8 mouse cellular contexts compared by ENCODE assay signal in genomic region chr10:29535546-29536260, GRCm38 (mm10). TPM values are rescaled to one million over a fixed set of nuclear protein-coding genes. Genes with fewer than 3 reads are reported as not detected.
DNase-seq lines count a peak whose midpoint lies in the region; ATAC-seq and TF ChIP-seq lines count a peak whose summit lies in the region.

Gene Rspo3, minus strand, starts transcription at chr10:29535867.

- intact Hi-C loops in heart, postnatal 10 days (cut with DNase I), result loop anchor here (10.0 kb wide), 1 partner anchor 1049 kb away; no protein-coding TSS in a partner anchor

- H3K4me3 ChIP-seq in G1E (ENCODE audit: low read depth, low read length), result peak within 1 kb of the TSS; percentile 71
- peak within 1 kb of the TSS; percentile 70 for H3K4me3 ChIP-seq in embryonic facial prominence, embryonic 15.5 days (replicated peaks)

- TF ChIP-seq CTCF in G1E (IDR thresholded peaks at IDR 0.05; ENCODE audit: low read depth, low read length), result no peak

- no peaks in the 10 kb centered on the region for H3K36me3 ChIP-seq in G1E (replicated peaks)
- no peaks in the 10 kb centered on the region for H3K36me3 ChIP-seq in embryonic facial prominence, embryonic 15.5 days

- no peaks in the 10 kb centered on the region for H3K9me3 ChIP-seq in G1E (replicated peaks)
- no peaks in the 10 kb centered on the region for H3K9me3 ChIP-seq in embryonic facial prominence, embryonic 15.5 days (replicated peaks)

- peaks cover 29% of the 10 kb centered on the region for H3K4me1 ChIP-seq in G1E (ENCODE audit: insufficient read depth, low read depth, low read length)
- H3K4me1 ChIP-seq in embryonic facial prominence, embryonic 15.5 days, result peaks cover 15% of the 10 kb centered on the region; the same call in 1 of the 2 replicates

- H3K4me2 ChIP-seq in embryonic facial prominence, embryonic 15.5 days (replicated peaks), result peak within 1 kb of the TSS; percentile 95

- peak; percentile 35 for DNase-seq in G1E (ENCODE audit: low spot score)
- DNase-seq in adrenal gland, postnatal 36 days, result peak; percentile 47 to 53
- DNase-seq in heart, postnatal 10 days, result peak; percentile 34 to 40
- peak; percentile 8 for DNase-seq in layer of hippocampus, adult 9-11 months
- peak; percentile 32 to 39 for DNase-seq in lung, postnatal 4 days
- DNase-seq in right cerebral cortex, postnatal 10 days (ENCODE audit: low spot score in 2 of 2), result peak; percentile 40 to 60
- no peak for DNase-seq in T-cell, adult 2 months (ENCODE audit: low spot score)

- WGBS in embryonic facial prominence, embryonic 15.5 days, result under 1% methylated on average over 44 of the region's 44 CpGs

- H3K27ac ChIP-seq in embryonic facial prominence, embryonic 15.5 days (replicated peaks), result peak within 1 kb of the TSS; percentile 60

- H3K27me3 ChIP-seq in G1E (ENCODE audit: insufficient read depth, low read length), result peaks cover 40% of the 10 kb centered on the region
- H3K27me3 ChIP-seq in embryonic facial prominence, embryonic 15.5 days, result peaks cover 18% of the 10 kb centered on the region

- H3K9ac ChIP-seq in embryonic facial prominence, embryonic 15.5 days, result peak within 1 kb of the TSS; percentile 48

- peak; percentile 45 for ATAC-seq in G1E (ENCODE audit: extremely low read depth, insufficient number of reproducible peaks, low FRiP score, poor library complexity, severe bottlenecking)
- ATAC-seq in embryonic facial prominence, embryonic 15.5 days (ENCODE audit: insufficient number of reproducible peaks, low FRiP score, low TSS enrichment, low read depth), result peak; percentile 79

RNA-seq across cellular contexts. Expression of gene Rspo3, which starts in this region (rescaled TPM):
- 6.5 and 6.7 TPM in 2 replicates for total RNA-seq in G1E (2014; fragmentation: Nextera tagmentation)
- total RNA-seq in G1E (2017), result 6.1 and 6.3 TPM in 2 replicates
- 0.75 and 0.79 TPM in 2 replicates for polyA plus RNA-seq in G1E (2012)
- 10 to 100 TPM in 1 of 2 experiments, 1 to 10 TPM in 1; 9.4 to 14.6 TPM for total RNA-seq in adrenal gland, postnatal 36 days (2021)
- 13.5 and 16.0 TPM in 2 replicates for polyA plus RNA-seq in embryonic facial prominence, embryonic 15.5 days (2015; fragmentation: Nextera tagmentation; extraction: Ambion mirVana)
- under 1 TPM; 0.29 to 0.55 TPM for total RNA-seq in heart, postnatal 10 days (2021)

Comparison
In these comparisons a context has a peak if more than half of its experiments do, and no peak if none do; other contexts are left out.
1. RNA of gene Rspo3 (total RNA-seq): 9.4 to 14.6 TPM in adrenal gland, postnatal 36 days and 6.1 to 6.7 TPM in G1E; 0.29 to 0.55 TPM in heart, postnatal 10 days; every median in the first group is over 4 times any median in the second.
2. Peak in DNase-seq in heart, postnatal 10 days; RNA of the gene not detected or under 1 TPM.